Mouse (Mus musculus) stomach, embryonic 14.5 days (tissue): ENCODE results near the gene Cd209b. TPM values are rescaled to one million over a fixed set of nuclear protein-coding genes. Genes with fewer than 3 reads are reported as not detected.

Experiments used
- ATAC-seq: fragments of 200-750 bp; cut with Nextera tagmentation; 2 replicates; pipeline ENCODE4 v1.8.0; 2017; ENCODE audit warnings: low read depth, moderate TSS enrichment; ENCODE audit not compliant: insufficient number of reproducible peaks, insufficient read depth, low FRiP score
- H3K27ac ChIP-seq: fragments of 300-500 bp; sonication (generic); 2 replicates; pipeline ENCODE4 v1.5.1; 2014; ENCODE audit warnings: mild to moderate bottlenecking, low read length, moderate library complexity, mixed read lengths
- H3K27me3 ChIP-seq: fragments of 300-500 bp; sonication (generic); 2 replicates; pipeline ENCODE4 v1.6.1; 2014; ENCODE audit warnings: low read length, control low read depth, mixed read lengths; ENCODE audit not compliant: control insufficient read depth, insufficient read depth
- H3K36me3 ChIP-seq: fragments of 300-500 bp; sonication (generic); 2 replicates; pipeline ENCODE4 v1.6.1; 2014; ENCODE audit warnings: mild to moderate bottlenecking, control low read depth, low read length, moderate library complexity, mixed read lengths; ENCODE audit not compliant: control insufficient read depth, insufficient read depth
- H3K4me1 ChIP-seq: fragments of 300-500 bp; sonication (generic); 2 replicates; pipeline ENCODE4 v1.6.1; 2014; ENCODE audit warnings: low read length, control low read depth, mixed read lengths; ENCODE audit not compliant: control insufficient read depth, insufficient read depth
- H3K4me2 ChIP-seq: fragments of 300-500 bp; sonication (generic); replicated peaks from 2 replicates; pipeline ENCODE4 v1.6.1; 2014; ENCODE audit warnings: low read depth, low read length, control low read depth
- H3K4me3 ChIP-seq: fragments of 300-500 bp; sonication (generic); 2 replicates; pipeline ENCODE4 v1.5.1; 2014; ENCODE audit warnings: low read depth, low read length, control low read depth
- H3K9ac ChIP-seq: fragments of 300-500 bp; sonication (generic); replicated peaks from 2 replicates; pipeline ENCODE4 v1.6.1; 2014; ENCODE audit warnings: low read depth, mild to moderate bottlenecking, control low read depth, low read length, moderate library complexity, mixed read lengths
- H3K9me3 ChIP-seq: fragments of 300-500 bp; sonication (generic); 2 replicates; pipeline ENCODE4 v1.6.1; 2016; ENCODE audit warnings: low read depth, low read length, control low read depth; ENCODE audit not compliant: control insufficient read depth
- WGBS: fragments of 180-500 bp; shearing (Covaris S2); extraction: QIAGEN DNeasy Blood & Tissue Kit; methylation state at CpG from one replicate; pipeline ENCODE4 v1.1.7; 2014; 5-methylcytosine and 5-hydroxymethylcytosine counted together
- polyA plus RNA-seq: library from polyadenylated mRNA; unstranded; fragments of >200 nt; fragmentation: Nextera tagmentation; extraction: Ambion mirVana; gene quantifications from 2 replicates; pipeline ENCODE4 v1.2.1, GENCODE M21; 2014

The Cd209b gene
- polyA plus RNA-seq: not detected in 2 replicates

GRCm38 (mm10) chr8:3926744-3927143, at the start of gene Cd209b:
Gene Cd209b (minus strand): TSS chr8:3926844.
- Histone ChIP-seq H3K4me3 (no peak within 1 kb of the TSS), H3K9me3 (no peaks in the 10 kb centered on the region), H3K9ac (no peak within 1 kb of the TSS), H3K4me2 (no peak within 1 kb of the TSS), H3K27ac (no peak within 1 kb of the TSS), H3K36me3 (no peaks in the 10 kb centered on the region), H3K4me1 (no peaks in the 10 kb centered on the region), H3K27me3 (no peaks in the 10 kb centered on the region)
- WGBS: 81% methylated on average over 3 of the region's 3 CpGs
- no peak for ATAC-seq

GRCm38 (mm10) chr8:3956037-3956436, 29.4 kb upstream of the Cd209b start:
- 80% methylated on average over 1 of the region's 1 CpGs for whole genome bisulfite sequencing
- H3K9me3 ChIP-seq: no peaks in the 10 kb centered on the region

GRCm38 (mm10) chr8:3954646-3955045, 28.0 kb upstream of the Cd209b start, which contains the start of gene Cd209c:
Gene Cd209c (minus strand): TSS chr8:3954746.
- Histone ChIP-seq H3K4me3 (no peak within 1 kb of the TSS), H3K36me3 (no peaks in the 10 kb centered on the region), H3K27me3 (no peaks in the 10 kb centered on the region), H3K4me2 (no peak within 1 kb of the TSS), H3K27ac (no peak within 1 kb of the TSS), H3K9me3 (no peaks in the 10 kb centered on the region), H3K4me1 (no peaks in the 10 kb centered on the region), H3K9ac (no peak within 1 kb of the TSS)
- WGBS: 84% methylated on average over 1 of the region's 1 CpGs
- no peak for ATAC-seq

More at GRCm38 (mm10) chr8:3956037-3956436, 29.4 kb upstream of the Cd209b start:
- Histone ChIP-seq H3K36me3 (no peaks in the 10 kb centered on the region), H3K4me2 (no peak overlapping the region), H3K9ac (no peak overlapping the region), H3K27ac (no peak overlapping the region), H3K27me3 (no peaks in the 10 kb centered on the region), H3K4me1 (no peaks in the 10 kb centered on the region), H3K4me3 (no peak overlapping the region)
- no peak for ATAC-seq

- no peak overlapping the region for H3K4me2 ChIP-seq
- H3K9me3 ChIP-seq: no peaks in the 10 kb centered on the region
- WGBS: 85% methylated on average over 3 of the region's 3 CpGs
- H3K4me3 ChIP-seq: no peak overlapping the region
- H3K27me3 ChIP-seq: no peaks in the 10 kb centered on the region
- H3K9ac ChIP-seq: no peak overlapping the region
- no peak overlapping the region for H3K27ac ChIP-seq
- no peak for ATAC-seq
- H3K36me3 ChIP-seq: no peaks in the 10 kb centered on the region
- H3K4me1 ChIP-seq: no peaks in the 10 kb centered on the region
Observed at GRCm38 (mm10) chr8:3940023-3940422, 13.4 kb upstream of the Cd209b start.

- Histone ChIP-seq H3K27me3 (no peaks in the 10 kb centered on the region), H3K4me3 (no peak within 1 kb of the TSS), H3K4me1 (no peaks in the 10 kb centered on the region), H3K36me3 (no peaks in the 10 kb centered on the region), H3K27ac (no peak within 1 kb of the TSS), H3K9ac (no peak within 1 kb of the TSS), H3K4me2 (no peak within 1 kb of the TSS), H3K9me3 (no peaks in the 10 kb centered on the region)
- ATAC-seq: no peak
- 68% methylated on average over 4 of the region's 4 CpGs for WGBS
Observed at GRCm38 (mm10) chr8:3878455-3878854, 48.2 kb downstream of the Cd209b start, which contains the start of gene Cd209d. Gene Cd209d (minus strand): TSS chr8:3878555.

- H3K9ac ChIP-seq: no peak overlapping the region
- no peak overlapping the region for H3K4me3 ChIP-seq
- ATAC-seq: no peak
- WGBS: 72% methylated on average over 2 of the region's 2 CpGs
- no peaks in the 10 kb centered on the region for H3K4me1 ChIP-seq
- no peak overlapping the region for H3K27ac ChIP-seq
- no peak overlapping the region for H3K4me2 ChIP-seq
- H3K9me3 ChIP-seq: no peaks in the 10 kb centered on the region
- H3K27me3 ChIP-seq: no peaks in the 10 kb centered on the region
- no peaks in the 10 kb centered on the region for H3K36me3 ChIP-seq
Observed at GRCm38 (mm10) chr8:3876121-3876520, 50.5 kb downstream of the Cd209b start.

Other genes with a start within 250 kb of the Cd209b start
- gene Fcer2a, start 232.7 kb downstream of the Cd209b start, polyA plus RNA-seq: not detected in 2 replicates
- not detected in 2 replicates for gene Clec4g, start 206.2 kb downstream of the Cd209b start, polyA plus RNA-seq
- gene Cd209a, start 177.9 kb downstream of the Cd209b start, polyA plus RNA-seq: not detected in 2 replicates
- not detected in 2 replicates for gene Cd209e, start 72.5 kb downstream of the Cd209b start, polyA plus RNA-seq
- gene Cd209d, start 48.3 kb downstream of the Cd209b start, polyA plus RNA-seq: not detected in 2 replicates
- 0.60 and 0.95 TPM in 2 replicates for gene Cd209c, start 27.9 kb upstream of the Cd209b start, polyA plus RNA-seq
- gene Cd209f, start 179.0 kb upstream of the Cd209b start, polyA plus RNA-seq: not detected in 2 replicates
- not detected in 2 replicates for gene Cd209g, start 207.3 kb upstream of the Cd209b start, polyA plus RNA-seq
- 20.2 and 20.8 TPM in 2 replicates for gene Evi5l, start 239.7 kb upstream of the Cd209b start, polyA plus RNA-seq